Mouse (Mus musculus) heart, postnatal 0 days (tissue): ENCODE results near the gene Ccnf.

Experiments used
- CTCF ChIP-seq: IDR thresholded peaks from 2 replicates; pipeline ENCODE4 v1.5.1; 2016; ENCODE audit warnings: antibody characterized with exemption, control low read depth, low read depth
- EP300 ChIP-seq: IDR thresholded peaks from 2 replicates; pipeline ENCODE4 v1.6.1; 2016; ENCODE audit warnings: antibody characterized with exemption, low read depth

- TF ChIP-seq CTCF (no peak), EP300 (no peak)
These were observed 27.8 kb downstream of the Ccnf start for GRCm38 (mm10) chr17:24223513-24223912.
